Mouse (Mus musculus): Measurements from ENCODE around the gene Ccdc39. TPM values are rescaled to one million over a fixed set of nuclear protein-coding genes. Genes with fewer than 3 reads are reported as not detected.

The Ccdc39 gene
- total and polyA plus RNA-seq, 3 experiments: 0.96 to 6.1 TPM; not detected in 1

GRCm38 (mm10) chr3:33790975-33791374 lies 53.1 kb downstream of the Ccdc39 start:
- Histone ChIP-seq H3K9ac (ENCODE audit: control insufficient read depth, low read depth, low read length, poor library complexity, severe bottlenecking) (no peak overlapping the region), H3K9me3 (replicated peaks; ENCODE audit: insufficient read depth, low read length) (no peaks in the 10 kb centered on the region), H3K27me3 (ENCODE audit: control insufficient read depth in 1 of 2, insufficient read depth in 2 of 2, low read length in 2 of 2) (peaks cover 6 to 19% of the 10 kb centered on the region in 2 experiments), H3K79me2 (ENCODE audit: control insufficient read depth, insufficient read depth, low read length, poor library complexity) (no peaks in the 10 kb centered on the region), H3K4me3 (ENCODE audit: control insufficient read depth in 1 of 2, insufficient read depth in 1 of 2, low read depth in 2 of 2, low read length in 2 of 2) (no peak overlapping the region), H3K27ac (ENCODE audit: control insufficient read depth, low read depth, low read length) (no peak overlapping the region), H3K4me1 (ENCODE audit: control insufficient read depth in 1 of 2, insufficient read depth in 2 of 2, low read length in 2 of 2) (no peaks in the 10 kb centered on the region), H3K36me3 (ENCODE audit: control insufficient read depth in 1 of 2, insufficient read depth in 2 of 2, low read length in 2 of 2) (no peaks in the 10 kb centered on the region)
- no peak for DNase-seq (ENCODE audit: low read depth, low spot score)
- TF ChIP-seq RAD21 (IDR thresholded peaks at IDR 0.05; ENCODE audit: low read depth, low read length): peak; percentile 56
- TF ChIP-seq SMC3 (IDR thresholded peaks at IDR 0.05; ENCODE audit: low read depth, low read length): peak; percentile 29; the same call in 1 of the 2 replicates
- TF ChIP-seq ELF1 (IDR thresholded peaks at IDR 0.05; ENCODE audit: low read depth, low read length): no peak
- TF ChIP-seq CTCF (IDR thresholded peaks at IDR 0.05 in 2 of 3, conservative IDR thresholded peaks at IDR 0.05 in 1 of 3; ENCODE audit: control insufficient read depth in 1 of 3, insufficient read depth in 1 of 3, low read depth in 2 of 3, low read length in 3 of 3, poor library complexity in 1 of 3, severe bottlenecking in 1 of 3): peak in 1 of 3 experiments; percentile 35; a peak in 2 of 6 replicates

Other genes starting within 250 kb of the Ccdc39 start
- gene Ttc14, start 44.5 kb downstream of the Ccdc39 start, total RNA-seq (2012; rRNA removed): 20.2 and 24.6 TPM in 2 replicates
- gene Ttc14, start 44.5 kb downstream of the Ccdc39 start, polyA plus RNA-seq (2012; ENCODE audit: insufficient read depth in 1 of 2, insufficient read length in 2 of 2, low read depth in 1 of 2, low replicate concordance in 2 of 2, missing spikeins in 1 of 2): 10 to 100 TPM; 26.4 to 54.2 TPM
- gene Fxr1, start 175.6 kb upstream of the Ccdc39 start, total RNA-seq (2012; rRNA removed): 98.3 and 105 TPM in 2 replicates
- 100 to 1,000 TPM in 1 of 2 experiments, 10 to 100 TPM in 1; 92.8 to 123 TPM for gene Fxr1, start 175.6 kb upstream of the Ccdc39 start, polyA plus RNA-seq (2012; ENCODE audit: insufficient read depth in 1 of 2, insufficient read length in 2 of 2, low read depth in 1 of 2, low replicate concordance in 2 of 2, missing spikeins in 1 of 2)
- 166 and 169 TPM in 2 replicates for gene Dnajc19, start 237.0 kb upstream of the Ccdc39 start, total RNA-seq (2012; rRNA removed)
- 100 to 1,000 TPM in 1 of 2 experiments, not detected in 1; 143 TPM for gene Dnajc19, start 237.0 kb upstream of the Ccdc39 start, polyA plus RNA-seq (2012; ENCODE audit: insufficient read depth in 1 of 2, insufficient read length in 2 of 2, low read depth in 1 of 2, low replicate concordance in 2 of 2, missing spikeins in 1 of 2)

Measured in MEL (cell line).